ENCODE assay signal across 9 mouse cellular contexts in genomic region chr4:72139475-72140120, GRCm38 (mm10).
DNase-seq lines count a peak whose midpoint lies in the region; ATAC-seq and TF ChIP-seq lines count a peak whose summit lies in the region.
"Had no signal": no experiment of that assay in that cellular context is flagged by ENCODE, and none has a peak within 500 bp of the region (broad histone marks: within the 10 kb centered on the region; RNA-seq: fewer than 3 reads in every experiment).

No protein-coding gene starts in this region.

- no peak for TF ChIP-seq CTCF in kidney, adult 2 months (conservative IDR thresholded peaks at IDR 0.05; ENCODE audit: insufficient read depth, insufficient read length, low read depth, low read length)
- no peak for TF ChIP-seq CTCF in lung, postnatal 0 days (IDR thresholded peaks at IDR 0.05)

- H3K9me3 ChIP-seq in forebrain, embryonic 16.5 days (ENCODE audit: control insufficient read depth, low read length), result no peaks in the 10 kb centered on the region
- no peaks in the 10 kb centered on the region for H3K9me3 ChIP-seq in lung, postnatal 0 days (ENCODE audit: low read length)

- no peak overlapping the region for H3K27ac ChIP-seq in kidney, adult 2 months (ENCODE audit: insufficient read depth, low read depth, low read length)
- no peak overlapping the region for H3K27ac ChIP-seq in forebrain, embryonic 16.5 days (ENCODE audit: low read length)
- no peak overlapping the region for H3K27ac ChIP-seq in lung, postnatal 0 days (ENCODE audit: low read length)

- TF ChIP-seq EP300 in lung, postnatal 0 days (IDR thresholded peaks at IDR 0.05), result no peak

- H3K4me3 ChIP-seq in kidney, adult 2 months (ENCODE audit: insufficient read depth, low read depth, low read length), result no peak overlapping the region
- no peak overlapping the region for H3K4me3 ChIP-seq in forebrain, embryonic 16.5 days (replicated peaks; ENCODE audit: low read length)
- no peak overlapping the region for H3K4me3 ChIP-seq in lung, postnatal 0 days (ENCODE audit: low read depth, low read length)

- H3K4me2 ChIP-seq in forebrain, embryonic 16.5 days (ENCODE audit: low read length), result no peak overlapping the region
- no peak overlapping the region for H3K4me2 ChIP-seq in lung, postnatal 0 days (replicated peaks; ENCODE audit: low read depth, low read length)

- H3K4me1 ChIP-seq in kidney, adult 2 months (ENCODE audit: control insufficient read depth, insufficient read depth, low read length), result no peaks in the 10 kb centered on the region
- peaks cover 8% of the 10 kb centered on the region for H3K4me1 ChIP-seq in forebrain, embryonic 16.5 days (replicated peaks; ENCODE audit: control insufficient read depth, insufficient read depth, low read length)
- H3K4me1 ChIP-seq in lung, postnatal 0 days (ENCODE audit: insufficient read depth, low read depth, low read length), result no peaks in the 10 kb centered on the region

- DNase-seq in kidney, adult 2 months, result peak; percentile 10
- DNase-seq in kidney, postnatal 36 days, result no peak
- DNase-seq in adipocyte (ENCODE audit: low spot score), result peak; percentile 81
- DNase-seq in lung, postnatal 0 days (ENCODE audit: low spot score), result peak; percentile 11
- DNase-seq in urinary bladder, postnatal 14 days (ENCODE audit: low spot score), result no peak
- no peak for DNase-seq in frontal cortex, postnatal 25 days (ENCODE audit: low spot score in 2 of 2)
- DNase-seq in kidney, postnatal 25 days, result no peak
- DNase-seq: cerebellum, adult 9-10 months had no signal

- WGBS in kidney, adult 2 months, result 70% methylated on average over 11 of the region's 11 CpGs
- WGBS in forebrain, embryonic 16.5 days, result 40% methylated on average over 11 of the region's 11 CpGs
- WGBS in lung, postnatal 0 days, result 56% methylated on average over 11 of the region's 11 CpGs

- TF ChIP-seq POLR2A in kidney, adult 2 months (IDR thresholded peaks at IDR 0.05; ENCODE audit: low read depth, low read length), result no peak

- H3K36me3 ChIP-seq in kidney, adult 2 months (ENCODE audit: control insufficient read depth, insufficient read depth, low read length), result peaks cover 2% of the 10 kb centered on the region; the same call in 1 of the 2 replicates
- peaks cover 12% of the 10 kb centered on the region; the same call in 1 of the 2 replicates for H3K36me3 ChIP-seq in forebrain, embryonic 16.5 days (ENCODE audit: control insufficient read depth, insufficient read depth)
- 0 out of 2 replicates have a peak, but pooled peaks cover 11% of the 10 kb centered on the region for H3K36me3 ChIP-seq in lung, postnatal 0 days (ENCODE audit: insufficient read depth, low read length)

- H3K27me3 ChIP-seq in kidney, adult 2 months (replicated peaks; ENCODE audit: control insufficient read depth, insufficient read depth, low read length), result no peaks in the 10 kb centered on the region
- H3K27me3 ChIP-seq in forebrain, embryonic 16.5 days (replicated peaks; ENCODE audit: control insufficient read depth, insufficient read depth, low read length), result no peaks in the 10 kb centered on the region
- H3K27me3 ChIP-seq in lung, postnatal 0 days (replicated peaks; ENCODE audit: insufficient read depth, low read length), result no peaks in the 10 kb centered on the region

- peak; percentile 86 for ATAC-seq in forebrain, embryonic 16.5 days
- ATAC-seq in lung, postnatal 0 days, result peak; percentile 23; the same call in 1 of the 2 replicates

- no peak overlapping the region for H3K9ac ChIP-seq in forebrain, embryonic 16.5 days (replicated peaks; ENCODE audit: low read depth, low read length)
- H3K9ac ChIP-seq in lung, postnatal 0 days (replicated peaks; ENCODE audit: low read depth), result no peak overlapping the region

Comparison
In these comparisons a context has a peak if more than half of its experiments do, and no peak if none do; other contexts are left out.
1. DNase-seq: peak in kidney, adult 2 months (single experiment), adipocyte (single experiment) and lung, postnatal 0 days (single experiment); none in kidney, postnatal 36 days (0 of 2), urinary bladder, postnatal 14 days (single experiment), frontal cortex, postnatal 25 days (0 of 2) and kidney, postnatal 25 days (0 of 2).